Mouse (Mus musculus): ENCODE measurements around the gene Slc5a5.

DNA sequence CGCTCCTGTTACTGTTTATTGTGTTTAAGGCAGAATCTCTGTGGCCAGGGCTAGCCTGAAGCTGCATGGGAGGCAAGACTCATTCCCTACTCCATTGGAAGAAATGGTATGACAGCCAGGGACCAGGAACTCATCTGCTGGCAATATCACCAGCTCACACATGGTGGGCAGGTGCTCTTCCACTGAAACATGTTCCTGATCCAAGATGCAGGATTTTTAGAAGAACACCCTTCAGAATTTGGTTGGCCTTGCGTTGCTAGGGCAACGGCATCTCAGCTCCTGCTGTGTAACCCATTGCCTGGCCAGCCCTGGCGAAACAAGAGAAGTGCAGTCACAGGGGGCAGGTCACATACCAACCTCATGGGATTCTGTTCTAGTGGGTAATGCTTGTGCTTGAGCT, 13.1 kb downstream of the Slc5a5 start:
- TF ChIP-seq POLR2A (IDR thresholded peaks at IDR 0.05; ENCODE audit: insufficient read depth, low read depth, low read length) = no peak
- no peak for TF ChIP-seq CTCF (IDR thresholded peaks at IDR 0.05; ENCODE audit: insufficient read depth, low read depth, low read length)

Data from olfactory bulb, adult 2 months (tissue).